ENCODE assay signal across 14 mouse cellular contexts in genomic region chr5:116278436-116278918, GRCm38 (mm10). TPM values are rescaled to one million over a fixed set of nuclear protein-coding genes. Genes with fewer than 3 reads are reported as not detected.
A peak's percentile ranks its signal among the peaks of the same experiment; 100 is the strongest.
DNase-seq lines count a peak whose midpoint lies in the region; ATAC-seq and TF ChIP-seq lines count a peak whose summit lies in the region.
"Had no signal": no experiment of that assay in that cellular context is flagged by ENCODE, and none has a peak within 500 bp of the region (broad histone marks: within the 10 kb centered on the region; RNA-seq: fewer than 3 reads in every experiment).

No protein-coding gene starts in this region.

- peaks cover 11% of the 10 kb centered on the region for H3K9me3 ChIP-seq in forebrain, embryonic 11.5 days (ENCODE audit: control insufficient read depth, low read length)

- peak; percentile 56 for ATAC-seq in forebrain, embryonic 11.5 days (replicated peaks; ENCODE audit: low FRiP score)

- no peak for TF ChIP-seq CTCF in layer of hippocampus, adult 2 months (conservative IDR thresholded peaks at IDR 0.05)

- peak overlapping the region; percentile 48 for H3K4me3 ChIP-seq in layer of hippocampus, adult 2 months
- no peak overlapping the region for H3K4me3 ChIP-seq in forebrain, embryonic 11.5 days (ENCODE audit: low read depth, low read length)
- H3K4me3 ChIP-seq: heart, embryonic 13.5 days; megakaryocyte, embryonic 14.5 days had no signal

- peak overlapping the region; percentile 32; the same call in 1 of the 2 replicates for H3K27ac ChIP-seq in layer of hippocampus, adult 2 months
- peak overlapping the region; percentile 46 for H3K27ac ChIP-seq in forebrain, embryonic 11.5 days (ENCODE audit: low read depth, low read length)
- H3K27ac ChIP-seq: heart, embryonic 13.5 days had no signal

- DNase-seq in layer of hippocampus, adult 2 months (ENCODE audit: low spot score in 2 of 2): peak; percentile 18 to 47
- no peak for DNase-seq in layer of hippocampus, postnatal 25 days (ENCODE audit: extremely low spot score in 1 of 2, low spot score in 1 of 2)
- peak; percentile 81 for DNase-seq in forebrain, embryonic 11.5 days (ENCODE audit: low spot score)
- DNase-seq in layer of hippocampus, adult 9-11 months: peak; percentile 35
- DNase-seq in right cerebral cortex, postnatal 10 days (ENCODE audit: low spot score in 2 of 2): peak; percentile 66 to 75
- DNase-seq in ovary, postnatal 36 days (ENCODE audit: low spot score): no peak
- no peak for DNase-seq in heart, postnatal 4 days
- no peak for DNase-seq in lung, postnatal 14 days
- DNase-seq: cerebellum, postnatal 36 days; kidney, adult 11 months had no signal

- H3K27me3 ChIP-seq in forebrain, embryonic 11.5 days (ENCODE audit: control insufficient read depth, insufficient read depth, low read length): peaks cover 3% of the 10 kb centered on the region; the same call in 1 of the 2 replicates
- H3K27me3 ChIP-seq: heart, embryonic 13.5 days; megakaryocyte, embryonic 14.5 days had no signal

- WGBS in forebrain, embryonic 11.5 days: 47% methylated on average over 17 of the region's 17 CpGs

- no peaks in the 10 kb centered on the region for H3K36me3 ChIP-seq in forebrain, embryonic 11.5 days (ENCODE audit: control insufficient read depth, insufficient read depth, low read length)
- H3K36me3 ChIP-seq: heart, embryonic 13.5 days had no signal

- H3K4me1 ChIP-seq in forebrain, embryonic 11.5 days (replicated peaks; ENCODE audit: control insufficient read depth, insufficient read depth, low read length): peaks cover 23% of the 10 kb centered on the region
- H3K4me1 ChIP-seq: megakaryocyte, embryonic 14.5 days had no signal

- H3K9ac ChIP-seq in forebrain, embryonic 11.5 days (ENCODE audit: low read length): no peak overlapping the region
- H3K9ac ChIP-seq: heart, embryonic 13.5 days had no signal

- H3K4me2 ChIP-seq in forebrain, embryonic 11.5 days (ENCODE audit: low read depth, low read length, severe bottlenecking): peak overlapping the region; percentile 42
- H3K4me2 ChIP-seq: heart, embryonic 13.5 days had no signal

RNA-seq across cellular contexts. Expression of gene Ccdc60, which starts 10.3 kb away (rescaled TPM):
- total RNA-seq in layer of hippocampus, adult 2 months (2021): under 1 TPM; 0.17 to 0.51 TPM
- under 1 TPM; 0.23 to 0.25 TPM for total RNA-seq in layer of hippocampus, postnatal 25 days (2021)
- polyA plus RNA-seq in forebrain, embryonic 11.5 days (2014; fragmentation: Nextera tagmentation; extraction: Ambion mirVana): 0.92 and 1.6 TPM in 2 replicates
- total RNA-seq in heart, postnatal 4 days (2021): under 1 TPM in 1 of 2 experiments, not detected in 1; 0.12 TPM
- total RNA-seq: neutrophil, adult 5-6 weeks had no signal
- polyA plus RNA-seq: liver, embryonic 16.5 days had no signal

Comparison
In these comparisons a context has a peak if more than half of its experiments do, and no peak if none do; other contexts are left out.
1. DNase-seq: peak in layer of hippocampus, adult 2 months (2 of 2), forebrain, embryonic 11.5 days (single experiment), layer of hippocampus, adult 9-11 months (single experiment) and right cerebral cortex, postnatal 10 days (2 of 2); none in layer of hippocampus, postnatal 25 days (0 of 2), ovary, postnatal 36 days (single experiment), heart, postnatal 4 days (single experiment) and lung, postnatal 14 days (single experiment).